Mouse (Mus musculus) frontal cortex, adult 2 months (tissue): Measurements from ENCODE around the gene Mylk4. TPM values are rescaled to one million over a fixed set of nuclear protein-coding genes. Genes with fewer than 3 reads are reported as not detected.
A peak's percentile ranks its signal among the peaks of the same experiment; 100 is the strongest.

Source experiments
- DNase-seq, 2 experiments: peaks; one replicate each; pipeline ENCODE4 v3.0.0; 2022; ENCODE audit warnings: low spot score in 1 of 2; ENCODE audit errors: extremely low spot score in 1 of 2
- polyA plus RNA-seq: library from polyadenylated mRNA; depleted of rRNA; stranded (reverse); fragments of >200 nt; gene quantifications from 2 replicates; pipeline ENCODE4 v1.2.3, GENCODE M21; 2012; rRNA removed

Mylk4 gene
- polyA plus RNA-seq = 0.13 and 0.26 TPM in 2 replicates

DNA sequence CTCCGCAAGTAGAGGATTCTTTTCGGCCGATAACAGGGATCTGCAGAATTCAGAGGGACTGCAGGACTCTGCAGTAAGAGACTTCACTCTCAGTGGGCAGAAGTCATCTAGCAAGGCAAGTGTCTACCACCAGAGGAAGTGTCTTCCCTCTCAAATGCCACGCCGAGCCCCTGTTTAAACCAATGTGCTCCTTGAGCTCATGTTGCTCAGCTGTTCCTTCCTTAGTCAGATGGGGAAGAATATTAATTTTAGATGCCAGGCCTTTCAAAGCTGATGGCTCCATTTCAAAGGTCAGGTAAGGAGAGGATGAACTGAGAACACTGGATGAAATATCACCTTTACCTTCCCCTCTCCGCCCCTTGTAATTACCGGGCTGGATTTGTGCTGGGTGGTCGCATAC is at the start of gene Mylk4:
Gene Mylk4 (minus strand): TSS at position 139 of the 400 bp plus-strand sequence.
- DNase-seq = no peak

DNA sequence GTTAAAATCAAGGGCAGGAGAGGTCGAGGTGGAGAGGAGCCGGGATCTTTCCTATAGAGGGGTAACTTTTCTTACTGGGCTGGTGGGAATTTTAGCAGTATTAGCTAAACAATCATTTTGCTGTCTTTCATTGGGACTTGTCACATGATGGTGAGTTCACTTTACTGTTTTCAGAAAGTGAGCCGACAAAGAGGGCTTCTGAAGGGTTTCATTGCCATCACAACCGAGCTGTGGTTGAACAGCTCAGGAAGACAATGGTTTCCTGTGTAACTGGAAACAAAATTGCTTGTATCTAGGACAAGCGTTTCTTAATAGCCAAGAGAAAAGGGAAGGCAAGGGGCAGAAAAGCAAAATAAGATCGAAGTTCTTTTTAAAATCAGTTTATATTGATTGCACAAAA is 49.5 kb upstream of the Mylk4 start:
- DNase-seq = no peak

DNA sequence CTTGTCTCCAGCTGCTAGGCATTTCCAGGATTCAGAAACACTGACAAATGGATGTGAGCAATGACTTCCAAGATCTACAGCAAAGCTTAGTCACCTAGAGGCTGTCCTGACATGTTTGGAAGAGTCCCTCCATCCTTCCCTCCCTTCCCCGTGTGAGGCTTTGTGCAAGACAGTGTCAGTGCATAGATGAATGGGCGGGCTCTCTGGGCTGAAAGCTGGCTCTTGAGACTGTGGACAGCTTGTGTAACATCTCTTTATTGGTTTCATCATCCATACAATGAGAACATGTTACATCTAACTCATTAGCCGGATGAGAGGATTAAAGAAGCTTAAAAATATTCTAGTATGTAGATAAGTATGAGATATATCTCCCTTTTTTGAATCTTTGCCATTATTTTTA is 49.0 kb upstream of the Mylk4 start:
- no peak for DNase-seq

DNA sequence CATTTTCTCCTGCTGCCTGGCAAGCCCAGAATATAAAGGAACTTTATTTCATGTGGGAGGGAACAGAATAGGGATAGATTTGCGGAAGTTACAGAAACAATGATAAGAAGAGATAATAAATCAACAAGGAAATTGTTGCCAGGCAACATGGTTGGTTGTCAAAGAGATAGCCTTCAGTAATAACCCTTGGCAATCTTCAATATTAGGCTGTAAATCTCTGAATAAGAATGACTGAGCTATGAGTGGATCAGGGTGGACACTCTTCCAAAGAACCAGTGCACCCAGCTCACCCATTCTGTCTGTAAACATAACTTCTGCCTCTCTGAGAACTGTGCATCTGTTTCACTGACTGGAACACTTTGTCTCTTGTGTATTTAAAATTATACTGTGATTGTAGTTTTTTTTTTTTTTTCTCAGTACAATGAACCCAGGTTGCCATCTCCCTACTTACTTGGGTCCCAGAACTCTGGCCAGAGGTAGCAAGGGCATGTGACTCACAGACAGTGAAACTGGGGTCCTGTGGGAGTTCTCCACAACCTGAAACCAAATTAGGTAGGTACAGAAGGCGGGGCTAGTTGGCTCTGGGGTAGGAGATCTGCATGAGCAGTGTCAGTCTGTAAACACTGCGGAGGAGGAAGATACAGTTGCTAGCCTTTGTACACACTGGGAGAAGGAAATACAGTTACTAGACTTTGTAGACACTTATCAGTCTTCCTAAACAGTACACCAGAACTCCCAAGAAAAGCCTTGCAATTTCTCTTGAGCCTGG is 47.9 kb upstream of the Mylk4 start:
- DNase-seq = no peak

DNA sequence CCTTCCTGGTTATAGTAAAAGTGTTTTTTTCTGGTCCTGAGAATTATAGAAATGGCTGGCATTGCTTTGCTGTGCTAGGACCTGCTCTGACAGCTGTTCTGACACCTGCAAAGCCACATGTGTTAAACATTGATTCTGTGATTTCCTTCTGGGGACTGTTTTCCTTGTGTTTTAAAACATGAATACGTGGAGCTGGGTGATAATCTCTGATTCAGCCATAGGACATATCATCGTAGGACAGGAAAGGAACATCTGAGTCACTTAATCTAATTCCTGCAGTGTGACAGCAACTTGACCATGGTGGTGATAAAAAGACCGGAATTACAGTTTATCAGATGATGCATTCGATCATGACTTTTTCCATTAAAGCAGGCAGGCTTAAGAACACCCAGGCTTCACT is 45.1 kb upstream of the Mylk4 start:
- no peak for DNase-seq

DNA sequence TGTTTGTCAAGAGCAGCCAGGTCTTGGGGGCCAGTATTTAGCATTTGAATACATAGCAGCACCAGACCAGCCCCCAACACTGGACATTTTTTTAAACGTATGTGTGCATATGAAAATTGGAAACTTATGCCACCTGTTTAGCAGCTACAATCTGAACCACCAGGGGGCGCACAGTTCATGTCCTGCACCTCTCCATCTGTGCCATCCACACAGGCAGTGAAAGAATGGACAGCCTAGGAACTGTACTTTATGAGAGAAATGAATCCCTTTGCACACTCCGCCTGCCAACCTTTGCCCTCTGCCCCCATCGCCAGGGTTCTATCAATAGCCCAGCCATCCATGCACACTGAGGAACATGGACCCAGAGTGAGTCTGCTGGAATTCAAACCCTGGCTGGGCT is 44.2 kb upstream of the Mylk4 start:
- peak in 1 of 2 experiments; percentile 73 for DNase-seq

DNA sequence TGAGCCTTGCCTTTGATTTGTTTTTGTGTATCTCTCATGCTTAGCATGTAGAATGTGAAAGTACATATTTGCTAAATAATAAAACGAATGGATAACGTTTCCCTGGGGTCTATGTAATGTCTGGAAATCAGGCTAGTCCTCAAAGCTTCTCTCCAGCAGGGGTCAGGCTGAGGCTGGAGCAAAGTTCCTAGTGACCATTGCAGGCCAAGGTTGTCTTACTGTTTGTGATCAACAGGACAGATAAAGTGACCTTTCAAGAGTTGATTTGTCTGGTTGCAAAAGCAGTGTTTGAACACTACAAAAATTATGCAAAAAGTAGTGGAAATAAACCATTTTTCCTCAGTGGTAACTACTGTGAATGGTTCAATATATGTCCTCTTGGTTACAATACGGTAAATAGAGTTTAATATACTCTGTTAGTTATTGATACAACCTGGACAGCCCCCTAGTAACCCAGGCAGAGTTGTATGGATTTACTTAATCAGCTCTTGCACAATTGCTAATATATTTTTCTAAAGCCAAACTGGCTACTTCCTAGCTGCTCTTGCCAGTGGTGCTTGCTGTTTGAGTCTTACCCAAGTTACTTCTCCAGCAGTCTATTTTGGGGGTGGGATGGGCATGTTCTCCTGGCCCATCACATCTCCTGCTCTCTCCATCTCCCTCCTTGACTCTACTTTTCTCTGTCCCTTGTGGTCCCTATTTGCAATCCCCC is 43.5 kb upstream of the Mylk4 start:
- DNase-seq = no peak

DNA sequence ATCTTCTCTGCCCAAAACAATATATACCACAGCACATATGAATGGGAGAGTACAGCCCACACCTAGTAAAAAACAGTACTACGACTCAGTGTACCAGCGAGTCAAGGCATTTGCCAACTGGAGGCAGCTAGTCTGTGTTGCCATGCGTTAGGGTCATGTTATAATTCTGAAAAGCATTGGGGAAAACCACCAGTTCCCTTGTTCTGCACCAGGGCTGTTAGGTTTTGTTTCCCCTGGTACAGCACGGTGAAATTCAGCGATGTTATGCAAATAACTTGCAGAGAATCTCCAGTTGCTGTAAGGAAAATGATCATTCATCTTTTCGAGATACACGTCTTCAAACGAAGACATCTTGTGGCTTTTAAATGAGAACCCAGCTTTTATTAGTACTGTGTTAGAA is 41.8 kb upstream of the Mylk4 start:
- no peak for DNase-seq

DNA sequence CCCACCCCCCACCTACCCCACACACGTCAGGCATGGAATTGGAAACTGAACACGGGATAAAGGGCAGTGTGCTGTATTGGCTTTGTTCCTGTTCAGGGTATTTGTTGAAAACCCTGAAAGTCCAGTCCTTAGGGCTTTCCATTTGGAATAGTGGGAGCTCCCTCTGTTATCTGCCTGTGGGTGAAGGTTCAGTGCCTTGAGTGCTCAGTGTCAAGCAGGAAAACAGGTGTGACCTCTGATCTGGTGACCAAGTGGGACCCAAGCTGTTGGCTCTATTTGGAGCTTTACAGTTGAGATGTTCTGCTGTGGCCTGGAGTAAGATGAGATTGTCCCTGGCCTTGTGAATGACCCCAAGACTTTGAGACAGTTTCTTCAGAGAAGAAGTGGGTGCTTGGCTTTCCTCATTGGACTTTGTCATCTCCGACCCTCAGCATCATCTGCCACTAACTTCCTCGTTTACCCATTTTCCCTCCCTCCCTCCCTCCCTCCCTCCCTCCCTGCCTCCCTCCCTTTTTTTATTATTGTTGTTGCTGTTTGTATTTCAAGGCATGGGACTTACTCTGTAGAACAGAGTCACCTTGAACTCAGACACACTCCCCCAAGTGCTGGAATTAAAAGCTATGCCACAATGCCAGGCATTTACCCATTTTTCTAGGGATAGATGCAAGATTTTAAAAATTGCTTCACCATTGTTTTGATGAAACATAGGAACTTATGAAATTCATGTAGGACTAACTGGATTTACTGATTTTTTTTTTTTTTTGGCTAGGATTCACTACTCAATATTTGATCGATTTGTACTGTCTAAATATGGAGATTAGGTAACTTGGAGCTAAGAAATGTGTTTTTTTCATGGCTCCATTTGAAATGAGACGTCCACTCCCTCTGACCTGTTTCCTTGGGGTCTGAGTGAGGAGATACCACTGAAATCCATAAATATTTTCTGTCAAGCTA is 40.9 kb upstream of the Mylk4 start:
- DNase-seq = no peak

DNA sequence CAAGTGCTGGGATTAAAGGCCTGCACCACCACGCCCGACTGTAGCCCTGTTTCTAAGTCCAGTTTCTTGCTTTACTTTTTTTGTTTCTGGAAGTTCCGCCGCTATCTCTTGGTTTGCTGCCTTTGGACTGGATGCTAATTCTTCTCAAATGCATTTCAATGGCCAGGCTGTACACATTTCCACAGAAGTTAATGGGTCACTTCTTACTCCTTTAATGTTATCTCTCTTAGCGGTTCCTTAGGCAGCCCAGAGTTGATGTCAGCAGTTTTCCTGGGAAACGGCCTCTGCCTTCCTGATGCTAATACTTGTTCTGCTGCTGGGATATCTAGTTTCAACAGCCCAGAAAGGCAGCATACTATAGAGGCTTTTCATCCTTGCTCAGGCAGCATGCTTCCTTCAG is 39.4 kb upstream of the Mylk4 start:
- DNase-seq = no peak

DNA sequence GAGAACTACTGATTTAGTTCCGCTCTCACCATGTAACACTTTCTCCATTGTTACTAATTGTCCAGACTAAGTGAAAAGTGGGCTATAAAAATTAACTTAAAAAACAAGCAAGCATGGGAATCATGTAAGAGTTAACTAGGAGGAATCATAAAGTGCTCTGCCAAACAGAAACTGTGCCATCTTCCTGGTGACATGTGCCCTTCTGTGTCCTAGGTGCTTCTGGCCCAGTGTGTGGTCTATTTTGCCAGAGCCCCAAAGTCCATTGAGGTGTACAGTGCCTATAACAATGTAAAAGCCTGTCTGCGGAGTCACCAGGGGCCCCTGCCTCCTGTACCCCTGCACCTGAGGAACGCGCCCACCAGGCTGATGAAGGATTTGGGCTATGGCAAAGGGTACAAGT is 37.9 kb upstream of the Mylk4 start:
- no peak for DNase-seq

DNA sequence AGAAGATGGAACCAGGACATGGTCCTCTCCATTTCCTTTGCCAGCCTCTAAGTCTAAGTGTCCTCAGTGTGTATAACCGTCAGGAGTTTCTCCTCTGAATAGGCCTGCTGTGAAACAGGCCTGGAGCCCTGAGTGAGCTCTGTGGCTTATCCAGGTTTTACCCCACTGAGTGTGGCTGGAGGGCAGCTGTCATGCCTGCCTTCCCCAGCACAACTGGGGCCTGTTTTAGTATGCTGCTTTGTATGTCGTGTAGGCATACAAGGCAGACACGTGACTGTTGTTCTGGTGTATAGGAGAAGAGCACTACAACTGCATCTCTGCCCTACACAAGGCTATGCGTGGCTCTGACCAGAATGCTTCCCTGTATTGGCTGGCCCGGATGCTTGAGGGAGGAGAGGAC is 36.2 kb upstream of the Mylk4 start:
- no peak for DNase-seq

DNA sequence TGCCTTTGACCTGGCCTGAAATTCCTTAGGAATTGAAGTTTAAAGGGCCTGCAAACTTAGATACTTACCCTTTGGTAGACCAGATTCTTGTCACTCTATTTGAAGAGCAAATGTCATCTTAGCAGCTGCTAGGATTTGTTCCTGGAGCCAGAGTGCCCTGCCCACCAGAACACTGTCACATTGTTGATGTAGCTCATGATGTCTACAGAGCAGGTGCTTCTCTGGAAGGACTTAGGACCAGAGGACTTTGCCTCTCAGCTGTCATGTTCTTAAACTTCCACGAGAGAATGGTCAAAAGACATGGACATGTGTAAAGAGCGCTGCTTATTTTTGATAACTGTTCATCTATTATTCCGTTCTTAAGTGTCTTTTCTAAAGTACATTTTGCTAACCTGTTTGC is 35.5 kb upstream of the Mylk4 start:
- no peak for DNase-seq

DNA sequence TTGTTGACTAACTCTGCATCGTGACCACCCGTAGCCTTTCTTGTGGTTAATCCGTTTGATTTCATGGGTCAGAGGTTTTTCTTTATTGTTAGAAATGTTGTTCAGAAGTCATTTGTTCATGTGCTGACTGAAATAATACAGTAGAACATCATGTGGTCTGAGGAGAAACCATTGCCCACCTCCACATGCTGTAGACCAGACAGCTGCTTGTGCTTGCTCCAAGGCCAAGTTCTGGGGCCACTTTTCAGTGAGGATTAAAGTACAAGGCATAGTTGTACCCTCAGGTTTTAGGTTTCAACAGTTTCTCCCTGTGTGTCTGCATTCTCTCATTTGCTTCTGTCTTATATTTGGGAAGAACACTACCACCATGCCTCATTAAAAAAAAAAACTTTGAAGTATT is 23.9 kb upstream of the Mylk4 start:
- no peak for DNase-seq

DNA sequence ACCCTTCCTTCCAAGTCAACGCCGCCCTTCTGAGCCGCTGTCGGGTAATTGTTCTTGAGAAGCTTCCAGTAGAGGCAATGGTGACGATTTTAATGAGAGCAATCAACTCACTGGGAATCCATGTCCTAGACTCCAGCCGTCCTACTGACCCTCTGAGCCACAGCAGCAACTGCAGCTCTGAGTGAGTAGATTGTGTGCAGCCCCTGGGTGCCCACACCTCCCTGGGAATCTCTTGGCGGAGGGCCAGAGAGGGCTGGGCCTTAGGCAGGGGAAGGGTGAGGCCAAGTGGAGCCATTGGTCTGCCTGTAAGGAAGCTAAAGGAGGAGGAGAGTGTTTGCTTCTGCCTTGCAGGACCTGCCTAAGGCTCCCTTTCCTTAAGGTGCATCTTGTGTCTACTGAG is 23.1 kb upstream of the Mylk4 start:
- DNase-seq = no peak

DNA sequence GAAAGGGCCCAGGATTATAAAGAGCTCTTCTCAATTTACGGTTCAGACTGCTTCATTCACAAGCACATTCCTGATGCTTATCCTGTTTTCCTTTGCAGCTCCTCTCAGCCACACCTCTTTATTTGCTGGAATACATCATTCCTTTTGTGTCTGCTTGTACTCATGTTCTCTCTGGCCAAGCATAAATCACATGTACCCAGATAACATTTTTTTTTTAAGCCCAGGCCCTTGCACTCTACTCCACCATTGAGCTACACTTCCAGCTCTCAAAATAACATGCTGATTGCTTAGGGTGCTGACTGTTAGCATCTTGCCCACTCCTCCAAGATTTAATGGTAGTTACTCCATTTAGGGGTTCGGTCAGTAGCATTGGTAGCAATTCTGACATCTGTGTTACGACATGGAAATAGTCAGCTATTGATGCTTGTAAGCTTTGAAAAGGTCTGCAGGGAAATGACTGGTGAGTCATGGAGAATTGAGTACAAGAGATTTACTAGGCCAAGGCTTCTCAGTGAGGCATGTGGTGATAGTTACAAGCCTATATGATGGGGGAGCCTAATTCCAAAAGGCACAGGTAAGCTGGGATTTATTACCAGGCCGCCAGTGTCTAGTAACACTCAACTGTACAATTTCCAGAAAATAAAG is 20.1 kb upstream of the Mylk4 start:
- no peak for DNase-seq

DNA sequence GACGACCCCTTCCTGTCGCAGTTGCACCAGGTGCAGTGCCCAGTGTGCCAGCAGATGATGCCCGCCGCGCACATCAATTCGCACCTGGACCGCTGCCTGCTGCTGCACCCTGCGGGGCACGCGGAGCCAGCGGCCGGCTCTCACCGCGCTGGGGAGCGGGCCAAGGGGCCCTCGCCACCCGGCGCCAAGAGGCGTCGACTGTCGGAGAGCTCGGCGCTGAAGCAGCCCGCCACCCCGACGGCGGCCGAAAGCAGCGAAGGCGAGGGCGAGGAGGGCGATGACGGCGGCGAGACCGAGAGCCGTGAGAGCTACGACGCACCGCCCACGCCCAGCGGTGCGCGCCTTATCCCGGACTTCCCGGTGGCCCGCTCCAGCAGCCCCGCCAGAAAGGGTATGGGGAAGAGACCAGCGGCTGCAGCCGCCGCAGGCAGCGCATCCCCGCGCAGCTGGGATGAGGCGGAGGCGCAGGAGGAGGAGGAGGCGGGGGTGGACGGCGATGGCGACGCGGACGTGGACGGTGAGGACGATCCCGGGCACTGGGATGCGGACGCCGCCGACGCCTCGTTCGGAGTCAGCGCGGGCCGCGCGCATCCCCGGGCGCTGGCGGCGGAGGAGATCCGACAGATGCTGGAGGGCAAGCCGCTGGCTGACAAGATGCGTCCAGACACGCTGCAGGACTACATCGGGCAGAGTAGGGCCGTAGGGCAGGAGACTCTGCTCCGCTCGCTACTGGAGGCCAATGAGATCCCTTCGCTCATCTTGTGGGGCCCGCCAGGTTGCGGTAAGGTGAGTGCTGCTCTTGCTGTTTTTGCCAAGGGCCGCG is 18.7 kb upstream of the Mylk4 start, which contains the start of gene D930007J09Rik:
Gene D930007J09Rik (minus strand): TSS at position 591 of the 823 bp plus-strand sequence.
- peak in 1 of 2 experiments; percentile 53 for DNase-seq

DNA sequence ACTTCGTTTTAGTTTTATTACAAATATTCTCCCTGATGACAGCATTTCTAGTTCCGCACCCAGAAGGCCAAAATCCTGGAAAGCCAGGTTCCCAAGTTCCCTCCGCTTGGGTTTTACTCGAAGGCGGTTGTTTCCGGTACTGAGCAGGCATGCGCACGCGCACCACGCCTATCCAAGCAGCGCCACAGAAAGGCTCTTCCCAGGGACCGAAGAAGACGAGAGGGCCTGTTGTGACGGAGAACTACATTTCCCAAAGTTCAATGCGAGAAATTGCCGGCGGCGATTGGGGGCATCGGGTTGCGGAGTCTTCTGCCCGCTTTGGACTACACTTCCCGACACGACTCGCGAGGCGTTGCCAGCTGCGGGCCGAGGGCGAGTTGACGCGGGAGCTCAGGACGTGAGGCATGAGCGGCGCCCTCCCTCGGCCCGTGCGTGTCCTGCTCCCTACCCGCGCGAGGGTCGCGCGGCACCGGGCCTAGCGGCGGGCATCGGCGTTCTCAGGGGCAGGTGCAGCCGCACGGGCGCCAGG is 18.0 kb upstream of the Mylk4 start, which contains the start of gene Wrnip1:
Gene Wrnip1 (plus strand): TSS at position 346 of the 529 bp plus-strand sequence.
- DNase-seq = peak; percentile 99

DNA sequence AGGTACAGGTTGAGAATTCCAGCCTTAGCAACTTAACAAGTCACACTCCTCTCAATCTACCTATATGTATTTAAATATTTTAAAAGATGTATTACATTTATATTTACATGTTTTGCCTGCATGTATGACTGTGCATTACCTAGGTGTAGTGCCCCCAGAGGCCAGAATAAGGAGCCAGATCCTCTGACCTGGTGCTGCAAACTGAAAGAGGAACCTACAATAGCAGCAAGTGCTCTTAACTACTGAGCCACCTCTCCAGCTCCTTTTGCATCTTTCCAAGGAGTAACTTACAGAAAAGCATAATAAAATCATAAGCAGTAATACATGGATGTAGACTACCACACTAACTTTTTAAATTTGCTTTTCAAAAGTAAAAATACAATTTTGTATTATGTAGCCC is 17.1 kb upstream of the Mylk4 start:
- DNase-seq = no peak
